Mouse (Mus musculus) retina, postnatal 1 day (tissue): ENCODE measurements around the gene Med29.

Experiments
- DNase-seq: peaks from one replicate; pipeline ENCODE4 v3.0.0-alpha.2; 2012

The Med29 gene

DNA sequence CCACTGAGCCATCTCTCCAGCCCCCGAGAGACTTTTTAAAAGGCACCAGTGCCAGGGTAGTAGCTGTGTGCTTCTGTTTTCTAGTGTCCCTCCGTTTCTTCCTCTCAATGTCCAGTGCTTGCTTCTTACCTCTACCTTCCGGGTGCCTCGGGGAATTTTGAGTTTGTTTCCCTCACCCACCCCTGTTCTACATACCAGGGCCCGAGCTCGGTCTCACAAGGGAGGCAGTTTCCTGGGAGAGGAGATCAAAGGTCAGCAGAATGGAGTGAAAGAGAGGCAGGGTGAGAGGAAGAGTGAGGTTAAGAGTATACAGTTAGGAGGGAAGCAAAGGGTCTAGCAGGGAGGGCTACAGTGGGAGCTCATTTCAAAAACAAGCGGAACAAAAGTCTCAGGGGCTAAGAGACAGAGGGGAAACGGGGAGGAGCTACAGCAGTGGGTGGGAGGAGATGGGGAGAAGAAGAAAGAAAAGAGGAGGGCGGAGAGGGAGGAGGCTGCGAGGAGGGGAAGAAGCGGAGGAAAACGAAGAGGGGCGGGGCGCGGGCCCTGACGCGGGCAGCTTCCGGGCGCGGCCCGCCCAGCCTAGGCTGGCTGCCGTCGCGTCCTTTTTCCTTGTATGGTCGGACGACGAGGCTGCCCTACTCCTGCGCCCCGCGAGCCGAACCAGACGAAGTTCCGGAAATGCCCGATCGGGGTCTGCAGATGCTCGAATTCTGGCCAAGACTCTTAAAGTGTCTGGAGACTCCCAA, 17.2 kb downstream of the Med29 start:
- DNase-seq, result peak; percentile 93

DNA sequence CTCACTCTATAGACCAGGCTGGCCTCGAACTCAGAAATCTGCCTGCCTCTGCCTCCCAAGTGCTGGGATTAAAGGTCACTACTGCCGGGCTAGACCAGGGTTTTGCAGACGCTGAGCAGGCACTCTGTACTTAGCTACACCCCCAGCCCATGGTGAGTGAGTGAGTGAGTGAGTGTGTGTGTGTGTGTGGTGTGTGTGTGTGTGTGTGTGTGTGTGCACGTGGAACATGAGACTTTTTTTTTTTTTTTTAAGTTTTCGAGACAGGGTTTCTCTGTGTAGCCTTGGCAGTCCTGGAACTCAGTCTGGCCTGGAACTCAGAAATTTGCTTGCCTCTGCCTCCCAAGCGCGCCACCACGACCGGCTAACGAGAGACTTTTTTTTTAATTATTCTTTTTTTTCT, 17.9 kb downstream of the Med29 start:
- no peak for DNase-seq

DNA sequence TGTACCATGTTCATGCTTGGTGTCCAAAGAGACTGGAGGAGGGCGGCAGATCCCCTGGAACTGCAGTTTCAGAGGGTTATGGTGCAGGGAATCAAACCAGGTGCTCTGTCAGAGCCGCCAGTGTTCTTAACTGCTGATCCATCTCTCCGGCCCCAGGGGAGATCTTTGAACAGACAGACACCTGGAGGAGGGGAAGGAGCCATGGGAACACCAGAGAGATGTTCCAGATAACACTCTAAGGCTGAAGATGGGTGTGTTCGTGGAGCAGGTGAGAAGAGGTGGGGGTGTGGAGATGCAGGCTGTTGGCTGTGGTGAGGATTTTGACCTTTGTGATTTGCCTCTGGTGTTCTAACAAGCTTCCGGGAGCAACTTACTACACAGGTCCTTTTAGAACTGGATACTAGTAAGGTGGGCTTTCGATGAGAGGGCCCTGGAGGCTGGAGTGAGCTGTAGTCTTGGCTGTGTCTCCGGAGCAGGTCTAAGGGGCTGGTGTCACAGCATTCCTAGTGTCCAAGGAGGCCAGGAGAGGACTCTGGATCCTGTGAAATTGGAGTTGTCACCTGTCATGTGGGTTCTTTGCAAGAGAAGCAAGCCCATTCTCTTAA, 18.5 kb downstream of the Med29 start:
- no peak for DNase-seq

GRCm38 (mm10) chr7:28373131-28373581, 19.4 kb downstream of the Med29 start:
- DNase-seq, result peak; percentile 92

DNA sequence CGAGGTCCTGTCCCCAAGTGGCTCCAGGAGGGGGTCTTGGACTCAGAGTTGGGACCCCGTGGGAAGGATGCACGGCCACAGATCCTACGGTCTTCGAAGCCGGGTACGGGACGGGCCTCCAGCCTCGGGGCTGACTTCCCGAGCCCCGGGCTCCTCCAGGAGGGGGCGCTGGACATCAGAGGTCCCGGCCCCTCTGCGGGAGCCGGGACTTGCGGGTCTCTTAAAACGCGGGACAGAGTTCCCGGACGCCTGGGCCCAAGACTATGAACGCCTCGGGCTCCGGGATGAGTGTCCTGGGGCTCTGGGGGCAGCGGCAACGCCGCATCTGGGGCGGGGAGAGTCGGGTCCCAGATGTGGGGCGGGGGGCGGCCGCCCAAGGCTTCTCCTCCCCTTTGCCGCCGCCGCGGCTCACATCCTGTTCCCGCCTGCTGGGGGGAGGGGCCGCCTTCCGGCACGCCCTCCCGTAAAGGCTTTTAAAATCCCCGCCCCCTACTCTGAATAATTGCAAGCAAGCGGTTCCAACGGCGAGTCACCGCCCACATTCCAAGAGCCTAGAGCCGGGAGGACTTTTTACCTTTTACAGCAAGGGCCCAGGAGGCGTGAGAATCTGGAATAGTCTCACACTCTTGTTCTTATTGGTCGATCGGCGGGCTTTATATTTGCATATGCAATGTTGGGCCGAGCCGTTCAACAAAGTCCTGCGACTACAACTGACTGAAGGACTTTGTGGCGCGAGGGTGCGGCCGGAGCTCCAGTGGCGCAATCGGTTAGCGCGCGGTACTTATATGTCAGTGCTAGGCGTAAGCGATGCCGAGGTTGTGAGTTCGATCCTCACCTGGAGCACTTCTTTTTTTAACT, 20.0 kb downstream of the Med29 start, which contains the start of gene Plekhg2:
Gene Plekhg2 (minus strand): TSS at position 349 of the 858 bp plus-strand sequence.
- peak; percentile 98 for DNase-seq

DNA sequence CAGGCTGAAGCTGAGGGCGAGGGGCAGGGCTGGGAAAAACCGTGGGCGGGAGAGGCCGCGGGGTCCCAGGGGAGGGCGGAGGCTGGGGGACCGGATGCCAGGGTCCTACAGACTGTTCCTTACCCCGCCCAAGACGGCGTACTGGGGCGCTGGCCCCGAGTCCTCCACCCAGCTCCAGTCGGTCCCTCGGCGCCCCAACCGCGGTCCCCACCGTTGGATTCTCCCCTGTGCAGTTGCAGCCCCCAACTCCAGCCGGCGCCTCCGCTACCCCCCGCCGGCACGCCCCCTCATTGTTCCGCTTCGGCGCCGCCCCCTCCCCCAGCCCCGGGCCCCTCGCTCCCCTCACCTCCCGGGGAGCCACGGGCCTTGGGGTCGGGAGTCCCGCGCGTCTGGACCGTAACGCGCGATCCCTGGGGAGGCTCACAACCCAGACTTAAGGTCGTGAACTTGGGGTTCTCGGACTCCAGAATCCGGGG, 21.0 kb downstream of the Med29 start:
- DNase-seq, result peak; percentile 66

GRCm38 (mm10) chr7:28370977-28371513, 21.5 kb downstream of the Med29 start:
- DNase-seq, result no peak

GRCm38 (mm10) chr7:28370051-28370450, 22.5 kb downstream of the Med29 start:
- no peak for DNase-seq

- no peak for DNase-seq
Measured at GRCm38 (mm10) chr7:28368276-28368920, 24.1 kb downstream of the Med29 start.

- DNase-seq, result no peak
Measured at GRCm38 (mm10) chr7:28367663-28368275, 24.7 kb downstream of the Med29 start.

DNA sequence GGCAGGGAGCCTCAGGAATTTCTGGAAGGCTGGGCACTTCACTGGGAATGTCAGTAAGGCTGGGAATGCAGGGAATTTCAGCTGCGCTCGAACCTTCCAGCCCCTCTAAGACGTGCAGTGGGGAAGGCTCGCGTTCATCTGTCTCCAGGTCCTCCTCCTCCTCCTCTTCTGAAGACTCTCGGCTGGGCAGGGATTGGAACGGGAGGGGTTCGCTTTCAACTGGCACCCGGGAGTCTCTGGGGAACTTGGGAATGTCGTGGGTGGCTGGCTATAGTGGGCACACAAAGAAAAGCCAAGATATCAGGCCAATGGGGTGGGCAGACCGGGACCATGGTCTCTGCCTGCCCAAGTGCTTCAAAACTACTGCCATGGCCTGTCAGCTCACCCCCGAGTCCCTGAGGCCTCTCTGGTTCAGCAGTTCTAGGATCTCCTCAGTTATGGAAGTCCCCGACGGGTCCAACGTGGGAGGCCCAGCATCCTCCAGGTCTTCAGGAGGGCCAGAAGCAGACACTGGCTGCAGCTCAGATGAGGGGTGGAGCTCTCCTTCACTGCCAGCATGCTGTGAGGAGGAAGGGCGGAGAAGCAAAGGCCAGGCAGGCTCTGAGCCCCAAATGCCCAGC, 30.0 kb downstream of the Med29 start:
- DNase-seq, result no peak

- DNase-seq, result no peak
Measured at GRCm38 (mm10) chr7:28361647-28362341, 30.7 kb downstream of the Med29 start.

GRCm38 (mm10) chr7:28360291-28360690, 32.2 kb downstream of the Med29 start:
- no peak for DNase-seq

DNA sequence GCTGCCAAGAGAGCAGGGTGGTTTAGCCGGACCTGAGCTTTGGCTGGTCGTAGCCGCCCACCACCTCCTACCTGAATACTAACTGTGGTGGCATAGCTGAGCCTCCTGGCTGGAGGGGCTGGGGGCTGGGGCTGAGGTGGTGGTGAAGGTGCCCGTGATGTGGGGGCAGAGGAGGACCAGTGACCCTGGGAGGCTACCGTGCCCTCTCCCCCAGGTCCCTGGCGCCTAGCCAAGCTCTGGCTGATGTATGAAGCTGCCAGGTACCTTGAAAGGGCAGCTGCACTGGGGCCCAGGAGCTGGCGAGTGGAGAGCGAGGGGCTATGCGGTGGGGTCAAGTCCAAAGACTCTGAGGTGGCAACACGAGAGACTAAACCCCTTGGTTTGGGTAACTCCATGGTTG, 32.7 kb downstream of the Med29 start:
- no peak for DNase-seq

DNA sequence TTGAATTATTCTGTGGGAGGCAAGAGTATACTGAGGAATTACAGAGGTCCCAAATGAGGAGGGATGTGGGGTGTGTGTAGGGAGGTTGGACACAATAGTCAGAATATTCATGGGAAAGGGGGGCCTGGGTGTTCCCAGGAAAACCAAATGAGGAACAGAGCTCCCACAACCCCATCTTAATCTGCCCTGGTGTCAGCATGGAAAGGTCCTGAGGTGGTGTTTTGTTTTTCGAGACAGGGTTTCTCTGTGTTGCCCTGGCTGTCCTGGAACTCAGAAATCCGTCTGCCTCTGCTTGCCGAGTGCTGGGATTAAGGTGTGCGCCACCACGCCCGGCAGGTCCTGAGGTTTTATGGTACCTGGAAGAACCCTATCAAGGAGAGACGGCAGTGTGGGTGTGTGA, 34.1 kb downstream of the Med29 start:
- no peak for DNase-seq

DNA sequence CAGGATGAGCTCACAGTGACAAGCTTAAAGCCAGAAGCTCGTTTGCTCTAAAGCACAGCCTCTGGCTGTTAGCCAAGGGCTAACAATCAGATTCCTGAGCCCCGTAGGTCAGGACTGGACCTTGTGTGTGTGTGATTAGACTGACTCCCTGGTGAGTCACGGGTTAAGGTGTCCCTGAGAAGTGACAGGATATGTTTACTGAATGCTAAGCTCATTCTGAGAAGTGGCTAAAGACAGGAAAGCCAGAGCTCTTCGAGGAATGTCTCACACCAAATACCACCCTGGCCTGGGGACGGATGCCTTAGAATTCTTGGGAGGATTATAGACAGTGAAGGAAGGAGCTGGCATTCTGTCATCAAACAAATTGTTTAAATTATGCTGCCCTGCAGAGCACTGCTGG, 34.5 kb downstream of the Med29 start:
- DNase-seq, result peak; percentile 59

DNA sequence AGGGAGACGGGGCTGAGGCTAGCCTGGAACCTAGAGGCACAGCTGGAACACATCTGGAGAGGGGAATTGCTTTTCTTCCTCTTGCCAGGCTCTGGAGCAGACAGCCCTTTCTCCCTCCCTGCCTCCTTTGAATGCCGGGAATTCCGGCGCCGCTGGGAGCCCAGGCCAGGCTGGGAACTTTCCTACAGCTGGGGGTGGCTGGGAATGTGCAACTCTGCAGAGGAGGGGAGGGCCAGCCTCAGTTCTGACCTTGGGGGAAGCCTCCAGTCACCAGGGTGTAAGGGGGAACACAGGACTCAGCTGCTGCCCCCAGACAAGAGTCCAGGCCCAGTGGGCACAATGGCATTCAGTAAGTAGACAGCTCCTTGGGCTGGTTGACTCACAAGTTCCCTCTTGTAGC, 35.5 kb downstream of the Med29 start:
- DNase-seq, result no peak

DNA sequence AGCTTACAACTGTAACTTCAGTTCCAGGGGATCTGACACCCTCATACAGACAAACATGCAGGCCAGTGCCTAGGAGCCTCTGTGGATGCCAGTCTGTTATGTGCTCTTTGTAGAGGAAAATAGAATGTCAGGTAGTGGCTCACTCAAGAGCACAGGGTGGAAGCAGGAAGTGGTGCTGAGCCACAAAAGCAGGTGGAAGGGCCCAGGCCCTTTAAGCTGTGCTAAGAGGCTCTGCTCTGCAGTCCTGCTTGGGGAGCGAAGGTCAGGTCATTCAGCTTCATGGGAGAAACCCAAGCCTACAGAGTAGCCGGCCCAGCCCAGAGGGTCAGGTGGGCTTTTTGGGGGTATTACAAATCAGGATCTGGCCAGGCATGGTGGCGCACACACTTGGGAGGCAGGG, 37.3 kb downstream of the Med29 start:
- no peak for DNase-seq

- no peak for DNase-seq
Measured at GRCm38 (mm10) chr7:28354596-28354995, 37.9 kb downstream of the Med29 start.

DNA sequence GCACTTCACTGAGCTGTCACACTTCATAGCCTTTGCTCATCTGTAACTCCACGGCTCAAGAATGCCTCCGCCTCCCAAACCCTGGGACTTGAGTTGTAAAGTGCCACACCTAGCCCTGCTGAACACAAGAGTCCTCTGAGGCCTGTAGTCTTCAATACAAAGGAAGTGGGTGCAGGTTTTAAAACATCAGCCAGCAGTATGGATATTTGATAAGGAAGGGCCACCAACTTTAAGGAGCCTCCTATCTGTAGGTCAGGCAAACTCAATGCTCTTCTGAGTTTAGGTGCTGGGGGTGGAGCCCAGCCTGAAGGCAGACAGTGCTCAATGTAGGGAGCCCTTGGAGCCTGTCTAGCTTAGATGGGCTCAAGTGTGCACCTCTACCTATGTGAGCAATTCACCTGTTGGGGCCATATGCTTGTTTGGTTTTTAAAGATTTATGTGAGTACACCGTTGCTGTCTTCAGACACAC, 38.4 kb downstream of the Med29 start:
- DNase-seq, result no peak

DNA sequence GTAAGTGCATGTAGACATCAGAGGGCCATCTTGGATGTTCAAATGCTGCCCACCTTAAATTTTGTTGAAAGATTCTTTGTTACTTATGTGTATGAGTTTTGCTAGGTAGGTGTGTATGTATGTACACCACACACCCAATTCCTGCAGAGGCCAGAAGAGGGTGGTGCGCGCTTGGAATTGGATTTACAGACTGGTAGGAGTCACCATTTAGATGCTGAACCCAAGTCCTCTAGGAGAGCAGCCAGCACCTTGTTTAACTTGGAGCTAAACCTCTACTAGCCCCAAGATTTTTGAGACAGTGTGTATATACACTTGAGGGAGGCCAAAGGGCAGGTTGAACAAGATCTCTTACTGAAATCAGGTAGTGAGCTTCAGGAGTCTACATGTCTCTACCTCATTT, 39.2 kb downstream of the Med29 start:
- no peak for DNase-seq
